Mouse (Mus musculus) adrenal gland, adult (tissue): ENCODE measurements at regions not wholly inside any gene's neighbourhood (a gene's known extent, or its start where the extent isn't known, plus 50 kb on each side); places are given as distances from the start of the nearest gene placed in this dataset.

Experiments used
- DNase-seq, 2 experiments: peaks; one replicate each; pipeline ENCODE4 v3.0.0; 2022 to 2023; ENCODE audit warnings: low spot score in 1 of 2; ENCODE audit not compliant: inconsistent age in 2 of 2

GRCm38 (mm10) chr14:17234898-17235297 is 415.9 kb upstream of the Rarb start:
- DNase-seq: no peak

GRCm38 (mm10) chr14:17211502-17211901 is 392.5 kb upstream of the Rarb start:
- DNase-seq: no peak

- no peak for DNase-seq
Measured at GRCm38 (mm10) chr14:17205691-17206090, 386.7 kb upstream of the Rarb start.

- DNase-seq: no peak
Measured at GRCm38 (mm10) chr14:17203251-17204015, 384.5 kb upstream of the Rarb start.

DNA sequence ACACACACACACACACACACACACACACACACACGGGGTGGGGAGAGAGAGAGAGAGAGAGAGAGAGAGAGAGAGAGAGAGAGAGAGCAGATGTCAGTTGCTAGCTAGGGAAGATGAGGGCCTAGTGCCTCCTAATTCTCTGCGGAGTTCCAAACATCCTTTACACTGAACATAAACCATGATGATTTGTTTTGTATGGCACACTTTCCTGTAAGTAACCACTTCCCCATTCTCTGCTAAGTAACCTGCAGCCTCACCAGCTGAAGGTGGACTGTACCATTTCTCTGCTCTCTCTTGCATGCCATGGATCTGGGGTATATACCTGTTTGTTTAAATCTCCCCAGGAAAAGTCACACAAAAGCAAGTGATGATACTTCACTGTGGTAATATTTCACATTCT is 374.0 kb upstream of the Rarb start:
- DNase-seq: no peak

DNA sequence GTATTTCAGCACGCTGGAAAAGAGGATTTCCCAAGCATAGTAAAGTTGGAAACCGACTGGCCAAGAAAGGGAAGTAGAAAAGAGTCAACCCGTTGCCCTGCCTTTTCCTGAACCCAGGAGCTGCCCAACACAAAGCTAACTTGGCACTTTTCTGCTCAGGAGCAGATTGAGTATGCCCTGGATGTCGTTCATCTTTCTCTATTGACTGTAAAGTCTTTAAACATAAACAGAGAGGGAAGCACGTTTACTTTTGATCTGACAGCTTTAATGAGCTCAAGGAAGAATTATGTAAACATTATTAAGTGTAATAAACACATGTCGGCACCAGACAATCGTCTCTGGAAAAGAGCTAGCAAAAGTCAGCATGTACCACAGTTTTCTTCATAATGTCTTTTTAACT is 354.3 kb upstream of the Rarb start:
- DNase-seq: peak in 1 of 2 experiments; percentile 15

- peak; percentile 47 to 87 for DNase-seq
Measured at GRCm38 (mm10) chr14:17172330-17173110, 353.6 kb upstream of the Rarb start.

- peak in 1 of 2 experiments; percentile 17 for DNase-seq
Measured at GRCm38 (mm10) chr14:17171896-17172295, 352.9 kb upstream of the Rarb start.

- no peak for DNase-seq
Measured at GRCm38 (mm10) chr14:17158324-17158723, 339.4 kb upstream of the Rarb start.

GRCm38 (mm10) chr14:17156402-17156954 is 337.5 kb upstream of the Rarb start:
- DNase-seq: no peak

DNA sequence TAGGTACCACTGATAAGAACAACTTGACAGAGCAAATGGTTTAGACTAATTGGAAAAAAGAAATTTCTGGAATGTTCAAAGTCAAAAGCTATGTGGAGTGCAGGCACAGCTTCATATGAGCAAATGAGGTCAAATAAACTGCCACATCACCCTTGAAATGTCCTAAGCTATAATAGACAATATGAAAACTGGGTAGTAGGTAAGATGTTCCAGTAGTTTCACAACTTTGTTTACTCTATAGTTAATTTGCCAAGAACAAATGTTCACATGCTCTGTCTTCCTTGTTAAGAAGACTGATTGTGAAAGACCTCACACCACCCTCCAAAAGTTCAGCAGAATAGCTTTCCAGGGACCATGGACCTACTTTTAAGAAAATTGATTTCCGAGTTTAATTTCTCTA is 301.7 kb upstream of the Rarb start:
- no peak for DNase-seq

- DNase-seq: peak in 1 of 2 experiments; percentile 20
Measured at GRCm38 (mm10) chr14:17106668-17107067, 287.7 kb upstream of the Rarb start.

DNA sequence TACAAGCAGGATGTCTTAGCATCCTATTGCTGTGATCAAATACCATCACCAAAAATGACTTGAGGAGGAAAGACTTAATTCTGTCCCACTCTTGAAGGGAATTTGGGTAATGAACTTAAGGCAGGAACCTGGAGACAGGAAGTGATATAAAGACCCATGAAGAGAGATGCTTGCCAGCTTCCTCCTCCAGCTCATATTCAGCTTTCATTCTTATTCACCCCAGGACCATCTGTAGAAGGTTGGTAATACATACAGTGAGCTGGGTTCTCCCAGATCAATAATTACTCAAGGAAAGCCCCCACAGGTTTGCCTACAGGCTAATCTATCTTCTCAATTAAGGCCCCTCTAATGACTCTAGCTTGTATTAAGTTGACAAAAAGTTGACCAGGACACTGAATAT is 283.5 kb upstream of the Rarb start:
- no peak for DNase-seq

DNA sequence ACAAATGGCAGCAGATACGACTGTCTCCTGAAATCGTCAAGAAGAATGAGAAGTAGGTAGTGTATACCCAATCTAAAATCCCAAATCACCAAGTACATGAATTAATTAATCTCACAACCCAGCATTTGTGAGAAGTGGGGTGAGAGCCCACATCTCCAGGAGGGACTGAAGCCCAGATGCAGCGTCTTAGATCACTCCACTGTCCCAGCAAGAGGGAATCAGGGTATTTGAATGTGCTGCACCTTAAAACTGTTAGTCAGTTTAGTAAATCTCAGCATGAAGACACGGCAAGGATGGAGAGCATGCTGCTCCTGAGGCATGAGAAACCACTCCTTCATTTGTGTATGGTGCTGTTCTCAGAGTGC is 271.6 kb upstream of the Rarb start:
- no peak for DNase-seq

- DNase-seq: no peak
Measured at GRCm38 (mm10) chr14:17089640-17090572, 270.9 kb upstream of the Rarb start.

DNA sequence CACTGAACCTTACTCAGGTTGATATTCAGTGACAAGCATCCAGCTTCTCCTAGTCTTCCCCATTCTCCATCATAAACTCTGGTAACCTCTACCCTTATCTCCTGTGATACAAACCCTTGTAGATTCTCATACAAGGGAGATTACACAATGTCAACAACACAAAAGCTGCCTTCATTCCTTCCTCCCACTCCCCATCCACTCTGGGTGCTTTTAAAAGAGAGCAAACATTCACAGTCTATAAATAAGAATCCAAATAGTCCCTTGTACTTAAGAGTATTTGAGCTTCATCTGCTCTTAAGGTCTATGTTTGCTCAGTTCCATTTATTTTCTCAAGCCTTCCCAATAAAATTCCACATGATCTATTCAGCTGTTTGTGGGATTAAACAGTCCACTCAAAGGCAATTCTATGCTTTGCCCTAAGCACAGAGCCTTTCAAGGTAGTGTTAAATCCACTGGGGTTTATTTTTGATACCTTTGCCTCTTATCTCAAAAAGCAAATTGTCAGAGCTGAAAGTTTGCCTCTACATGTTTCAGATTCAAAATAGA is 270.2 kb upstream of the Rarb start:
- no peak for DNase-seq

GRCm38 (mm10) chr14:17087828-17088227 is 268.9 kb upstream of the Rarb start:
- no peak for DNase-seq

DNA sequence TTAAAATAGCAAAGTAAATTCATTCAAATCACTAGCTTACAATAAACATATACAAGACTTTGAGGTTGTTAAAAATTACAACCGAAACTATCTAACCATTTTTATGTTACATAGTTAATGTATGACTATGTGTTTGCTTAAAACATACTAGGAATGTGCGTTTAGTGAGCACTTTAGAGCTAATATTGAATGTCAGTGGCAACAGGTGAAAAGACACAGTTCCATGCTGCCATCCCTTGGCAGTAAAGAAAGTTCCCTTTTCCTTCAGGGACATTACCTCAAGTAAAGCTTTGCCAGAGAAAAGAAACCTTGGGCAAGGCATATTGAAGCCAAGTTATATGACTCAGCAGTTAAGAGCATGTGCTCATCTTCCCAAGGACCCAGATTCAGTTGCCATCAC is 265.0 kb upstream of the Rarb start:
- peak in 1 of 2 experiments; percentile 39 for DNase-seq

DNA sequence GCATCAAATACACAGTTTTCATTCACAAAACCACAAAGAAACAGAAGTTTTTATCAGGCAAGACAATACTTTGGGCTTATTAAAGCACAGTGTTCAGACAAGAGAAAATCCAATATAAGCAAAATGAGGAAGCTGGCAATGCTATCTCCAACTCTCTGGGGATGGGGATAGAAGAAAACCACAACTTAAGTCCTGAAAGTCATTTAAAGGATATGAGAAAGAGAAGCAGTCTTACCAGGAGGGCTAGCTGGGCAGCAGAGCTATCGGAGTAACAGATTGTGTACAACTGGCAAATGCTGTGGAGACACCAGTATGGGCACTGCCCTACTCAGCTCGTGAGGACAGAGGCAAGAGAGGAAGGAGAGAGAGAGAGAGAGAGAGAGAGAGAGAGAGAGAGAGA is 262.9 kb upstream of the Rarb start:
- no peak for DNase-seq

DNA sequence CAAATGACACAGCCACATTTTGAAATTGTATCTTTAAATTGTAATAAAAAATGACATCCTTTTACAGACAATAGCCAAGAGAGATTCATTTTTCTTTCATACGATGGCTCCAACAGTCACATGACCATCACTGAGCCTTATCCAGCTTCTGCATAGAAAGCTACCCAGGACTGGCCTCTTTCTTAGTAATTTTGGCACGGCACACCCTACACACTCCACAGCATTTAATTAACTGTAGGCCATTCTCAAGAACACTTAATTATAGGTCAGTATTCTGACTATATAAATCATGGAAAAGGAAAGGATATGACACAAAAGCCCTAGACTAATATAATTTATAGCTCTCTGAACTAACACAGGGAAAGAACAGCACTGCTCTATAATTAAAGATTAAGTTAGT is 260.6 kb upstream of the Rarb start:
- no peak for DNase-seq

DNA sequence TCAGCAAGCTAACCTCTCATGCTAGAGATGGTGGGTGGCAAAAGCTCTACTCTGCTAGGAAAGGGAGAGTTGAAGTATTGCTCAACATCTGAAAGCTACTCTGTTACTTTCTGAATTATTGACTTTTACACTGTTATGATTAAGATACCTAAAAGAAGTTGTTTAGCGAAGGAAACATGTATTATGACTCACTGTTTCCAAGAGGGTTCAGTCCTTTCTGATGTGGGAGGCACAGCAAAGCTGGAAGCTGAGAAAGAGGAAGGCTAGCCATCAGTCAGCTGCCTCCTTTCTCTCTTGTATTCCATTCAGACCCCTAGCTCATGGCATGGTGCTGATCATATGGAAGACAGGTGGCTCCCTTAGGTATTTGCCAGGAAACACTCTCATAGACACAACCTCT is 242.4 kb upstream of the Rarb start:
- DNase-seq: no peak
